Mouse (Mus musculus) ovary, adult 18-20 months (tissue): ENCODE measurements at regions not wholly inside any gene's neighbourhood (a gene's known extent, or its start where the extent isn't known, plus 50 kb on each side); places are given as distances from the start of the nearest gene placed in this dataset.

Source experiments
- DNase-seq: peaks from one replicate; pipeline ENCODE4 v3.0.0; 2022; ENCODE audit warnings: low spot score, mixed read lengths

DNA sequence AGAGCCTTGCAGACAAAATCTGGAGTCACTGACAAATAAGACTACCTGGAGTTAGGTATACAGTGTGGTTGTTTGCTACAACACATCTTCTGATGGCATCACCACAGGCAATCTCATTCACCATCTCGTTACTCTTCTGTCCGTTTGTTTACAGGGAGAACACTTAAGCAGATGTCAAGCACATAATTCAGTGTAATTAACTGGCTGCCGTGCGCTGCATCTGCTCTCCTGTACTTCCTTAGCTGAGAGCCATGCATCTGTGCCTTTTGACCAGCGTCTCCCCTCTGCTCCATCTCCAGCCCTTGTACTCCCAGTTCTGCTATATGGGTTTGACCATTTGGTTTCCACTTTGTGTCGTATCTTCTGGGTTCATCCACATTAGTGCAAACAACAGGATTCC is 218.3 kb upstream of the Foxq1 start:
- no peak for DNase-seq

GRCm38 (mm10) chr13:31339386-31339785 is 216.5 kb upstream of the Foxq1 start:
- no peak for DNase-seq

GRCm38 (mm10) chr13:31339901-31340300 is 216.0 kb upstream of the Foxq1 start:
- no peak for DNase-seq

DNA sequence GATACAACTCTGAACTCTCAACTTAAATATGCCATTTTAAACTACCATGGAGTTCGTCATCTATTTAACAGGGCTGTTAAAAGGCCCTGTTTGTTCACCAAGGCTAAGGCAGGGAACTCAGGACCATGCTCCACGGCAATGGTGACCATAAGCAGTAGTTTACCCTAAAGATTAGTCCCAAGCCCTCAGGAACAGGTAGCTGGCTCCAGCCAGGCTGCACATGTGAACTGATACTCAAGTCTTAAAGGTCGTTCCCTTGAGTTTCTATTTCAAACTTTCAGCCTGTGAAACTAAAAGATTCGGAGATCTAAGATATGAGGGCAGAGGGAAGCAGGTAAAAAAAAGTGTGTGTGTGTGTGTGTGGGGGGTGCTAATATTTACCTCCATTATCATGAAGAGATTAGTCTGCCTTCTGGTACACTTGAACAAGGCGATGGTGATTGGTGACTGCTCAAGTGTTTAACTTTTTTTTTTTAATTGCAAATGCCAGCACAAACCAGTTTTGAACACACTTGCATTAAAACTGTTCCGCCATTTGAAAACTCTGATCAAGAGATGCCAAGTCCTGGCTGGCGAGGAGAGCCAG is 215.5 kb upstream of the Foxq1 start:
- DNase-seq: no peak

DNA sequence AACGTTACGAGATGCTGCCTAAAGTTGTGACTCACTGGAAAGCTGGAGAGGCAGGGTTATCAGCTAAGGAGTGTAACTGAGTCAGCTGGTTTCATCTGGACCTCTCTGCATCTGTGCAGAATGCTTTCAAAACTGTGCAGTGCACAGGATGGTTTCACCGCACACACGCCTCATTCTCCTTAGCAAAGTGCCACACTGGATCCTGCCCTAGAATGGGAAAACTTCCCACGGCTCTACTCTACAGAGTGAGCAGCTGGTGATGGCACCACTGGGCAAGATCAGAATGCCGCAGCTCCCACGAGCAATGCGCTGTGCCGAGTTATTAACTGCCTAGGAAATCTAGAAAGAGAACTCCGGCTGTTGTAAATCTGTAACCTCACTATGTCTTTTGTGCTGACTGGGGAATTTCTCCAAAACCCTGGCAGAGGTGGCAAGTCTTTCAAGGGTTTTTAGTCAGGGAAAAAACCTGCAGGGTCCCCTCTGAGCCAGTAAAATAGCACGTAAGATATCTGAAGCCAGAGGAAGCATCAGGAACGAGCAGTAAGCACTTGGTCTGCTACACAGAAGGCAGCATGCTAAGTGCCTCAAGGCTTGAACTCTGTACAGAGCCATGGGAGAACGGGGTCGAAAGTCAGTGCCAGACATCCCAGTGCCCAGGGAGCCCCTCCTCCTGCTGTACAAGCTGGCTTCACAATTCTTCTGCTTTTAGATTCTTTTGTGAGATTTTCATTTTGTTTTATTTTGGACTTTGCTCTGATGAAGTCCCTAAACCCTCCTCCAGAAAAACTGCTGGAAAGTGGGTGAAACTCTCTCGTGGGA is 214.4 kb upstream of the Foxq1 start:
- no peak for DNase-seq

DNA sequence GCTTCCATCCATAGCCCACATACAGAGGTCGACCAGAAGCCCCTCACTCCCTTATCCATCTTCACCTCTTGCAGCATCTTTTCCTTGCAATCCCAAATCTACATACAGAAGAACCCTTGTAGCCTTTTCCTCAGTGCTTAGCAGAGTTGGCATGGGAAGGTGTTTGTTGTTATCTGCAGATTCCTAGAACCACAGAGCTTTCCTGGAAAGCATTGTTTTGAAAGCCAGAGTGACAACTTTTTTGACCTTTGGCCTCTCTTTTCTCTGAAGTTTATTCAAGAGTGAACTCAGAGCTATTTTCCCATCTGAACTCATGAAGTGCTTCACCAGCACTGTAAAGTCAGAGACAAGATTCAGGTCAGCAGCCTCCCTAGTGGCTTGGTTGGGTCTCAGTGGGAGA is 209.7 kb upstream of the Foxq1 start:
- no peak for DNase-seq

- DNase-seq: no peak
Observed at GRCm38 (mm10) chr13:31347000-31347399, 208.9 kb upstream of the Foxq1 start.

GRCm38 (mm10) chr13:31349671-31350070 is 206.3 kb upstream of the Foxq1 start:
- DNase-seq: no peak

GRCm38 (mm10) chr13:31351481-31351880 is 204.5 kb upstream of the Foxq1 start:
- DNase-seq: no peak

- DNase-seq: no peak
Observed at GRCm38 (mm10) chr13:31352825-31353224, 203.1 kb upstream of the Foxq1 start.

DNA sequence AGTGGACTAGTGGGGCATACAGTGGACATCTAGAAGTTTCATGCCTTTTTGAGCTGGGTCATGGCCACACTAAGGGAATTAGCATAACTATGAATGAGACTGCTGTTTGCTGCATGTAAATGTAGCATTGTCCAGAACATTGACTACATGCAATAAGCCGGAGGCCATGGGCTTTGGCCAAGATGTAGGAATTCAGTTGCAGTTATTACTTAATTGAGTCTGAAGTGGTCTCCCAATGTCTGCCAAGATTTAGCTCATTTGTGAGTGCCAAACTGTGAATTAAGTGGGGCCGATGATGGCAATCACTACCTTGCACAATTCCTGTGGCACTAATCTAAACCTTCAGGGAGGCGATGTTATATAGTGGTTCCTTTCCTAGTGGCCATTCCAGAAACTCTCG is 196.6 kb upstream of the Foxq1 start:
- DNase-seq: no peak

- no peak for DNase-seq
Observed at GRCm38 (mm10) chr13:31362386-31362785, 193.5 kb upstream of the Foxq1 start.

GRCm38 (mm10) chr13:31364369-31364768 is 191.6 kb upstream of the Foxq1 start:
- DNase-seq: no peak

DNA sequence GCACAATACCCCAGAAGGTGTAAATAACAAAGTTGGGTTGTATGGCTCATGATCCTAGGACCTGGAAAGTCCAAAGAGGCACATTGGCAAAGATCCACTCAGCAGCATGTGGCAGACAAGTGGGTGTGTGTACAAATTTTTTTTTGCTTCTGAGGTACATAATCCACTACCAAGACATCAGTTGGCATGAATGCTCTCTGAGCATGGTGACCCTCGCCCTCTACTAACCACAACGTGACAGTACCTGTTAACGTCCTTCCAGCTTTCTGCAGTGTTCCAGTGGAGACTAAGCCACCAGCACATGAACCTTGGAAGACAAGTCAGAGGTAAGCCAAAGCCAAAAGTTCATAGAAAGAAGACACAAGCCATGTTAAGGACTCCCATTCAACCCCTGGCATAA is 188.7 kb upstream of the Foxq1 start:
- DNase-seq: no peak

DNA sequence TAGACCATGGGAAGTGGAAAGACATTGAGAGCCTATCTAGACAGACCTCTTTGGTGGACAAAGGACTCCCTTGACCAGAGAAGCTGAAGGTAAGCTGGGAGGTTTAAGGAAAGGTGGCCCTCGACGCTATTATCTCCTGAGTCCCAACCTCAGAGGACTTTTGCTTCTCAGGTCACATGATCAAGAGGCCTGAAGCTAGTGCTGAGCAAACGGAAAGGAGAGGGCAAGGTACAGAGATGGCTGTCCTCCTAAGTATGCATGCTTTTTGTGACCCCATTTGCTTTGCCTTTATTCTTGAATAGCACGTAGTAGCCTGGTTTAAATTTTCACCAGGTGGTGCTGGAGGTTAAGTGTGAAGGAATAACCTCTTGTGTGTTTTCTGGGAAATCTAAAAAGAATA is 186.8 kb upstream of the Foxq1 start:
- DNase-seq: no peak

DNA sequence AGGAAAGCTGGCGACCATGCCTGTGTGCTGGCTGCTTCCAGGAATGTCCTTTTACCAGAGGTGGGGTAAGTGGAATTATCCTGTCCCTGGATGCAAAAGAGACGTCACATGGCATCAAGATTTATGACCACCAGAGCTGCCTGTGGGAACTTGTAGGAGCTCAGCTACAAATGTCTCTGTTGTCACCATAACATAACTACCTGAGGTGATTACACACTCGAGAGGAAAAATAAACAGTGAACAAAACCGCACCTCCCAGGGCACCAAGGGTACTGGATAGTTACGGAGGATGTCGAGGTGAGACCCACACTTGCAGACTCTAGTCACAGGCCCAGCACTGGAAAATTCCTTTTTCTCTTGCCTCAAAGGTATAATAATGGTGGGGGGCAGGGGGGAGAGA is 185.1 kb upstream of the Foxq1 start:
- DNase-seq: no peak

DNA sequence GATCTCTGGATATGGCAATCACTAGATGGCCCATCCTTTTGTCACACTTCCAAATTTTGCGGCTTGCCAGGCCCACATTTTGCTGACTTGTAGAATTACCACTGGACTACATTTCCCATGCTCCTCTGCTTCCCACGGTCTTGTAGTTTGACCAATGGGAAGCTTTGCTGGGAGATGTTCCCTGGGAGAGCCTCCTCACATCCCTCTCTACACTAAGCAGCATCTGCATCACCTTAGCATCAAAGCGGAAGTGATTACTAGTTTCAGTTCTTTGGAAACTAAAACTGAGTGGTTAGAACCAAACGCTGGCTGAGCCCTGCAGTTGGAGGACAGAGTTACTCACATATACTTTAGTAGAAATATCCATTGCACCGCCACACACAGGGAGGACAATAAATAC is 181.9 kb upstream of the Foxq1 start:
- no peak for DNase-seq

DNA sequence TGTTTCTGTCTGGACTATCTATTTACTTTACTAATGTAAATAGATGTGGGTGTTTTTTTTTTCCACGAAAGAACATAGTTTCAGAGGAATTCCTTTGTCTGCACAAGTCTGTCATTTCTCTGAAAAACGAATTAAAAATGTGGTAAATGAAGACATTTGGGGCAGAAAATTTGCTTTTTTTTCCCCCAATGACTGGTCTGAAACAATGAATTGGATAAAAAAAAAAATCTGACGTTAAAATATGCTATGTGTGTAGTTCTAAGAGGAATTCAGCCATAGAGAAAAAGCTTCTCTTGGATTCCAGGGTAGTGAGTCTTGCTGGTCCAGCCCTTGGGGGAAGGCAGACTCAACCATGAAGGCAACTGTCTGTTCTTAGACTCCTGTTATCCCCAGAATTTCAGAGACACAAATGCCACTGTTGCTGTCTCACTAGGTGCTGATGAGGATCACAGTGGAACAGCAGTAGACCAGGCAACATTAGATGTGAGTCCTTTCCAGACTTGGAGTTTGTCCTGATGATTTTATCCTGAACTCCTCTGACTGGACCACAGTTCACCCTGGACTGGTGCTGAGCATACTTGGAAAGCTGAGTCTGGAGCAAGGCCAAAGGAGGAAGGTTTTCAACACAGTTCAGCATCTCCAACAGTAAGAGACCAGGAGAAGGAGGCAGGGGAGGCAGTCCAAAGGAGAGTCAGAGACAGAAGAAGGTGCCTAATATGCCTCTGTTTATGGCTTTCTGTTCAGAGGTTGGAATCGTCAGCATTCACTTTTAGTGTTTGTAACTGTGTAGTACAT is 162.3 kb upstream of the Foxq1 start:
- no peak for DNase-seq

DNA sequence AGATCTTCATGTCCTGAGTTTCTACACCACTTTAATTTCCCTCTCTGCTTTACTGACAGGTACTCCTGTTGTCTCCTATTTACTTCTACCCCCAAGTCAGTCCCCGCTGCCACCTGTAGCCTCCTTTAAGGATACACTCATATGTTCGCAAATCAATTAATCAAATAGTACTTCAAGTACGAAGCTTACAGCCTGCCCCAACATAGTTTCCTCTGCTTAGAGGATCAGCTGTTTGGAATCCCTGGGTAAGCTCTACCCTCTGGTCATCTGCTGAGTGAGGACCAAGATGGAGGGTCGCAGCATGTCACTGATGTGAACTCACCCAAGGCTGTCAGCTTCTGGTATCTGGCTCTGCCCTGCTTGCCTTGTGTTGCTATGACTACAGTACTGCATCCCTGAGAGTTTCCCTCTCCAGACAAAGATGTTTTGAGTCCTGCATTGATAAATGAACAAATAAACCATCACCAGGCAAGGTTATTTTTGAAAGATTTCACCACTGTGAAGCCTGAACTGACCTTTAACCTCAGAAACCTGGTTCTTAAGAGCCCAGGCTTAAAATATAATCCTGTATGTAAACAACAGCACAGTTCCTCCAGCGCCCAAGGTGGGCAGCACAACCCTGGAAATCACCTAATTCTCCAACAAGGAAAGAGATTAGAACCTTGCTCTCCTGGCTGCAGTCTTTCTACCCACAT is 159.6 kb upstream of the Foxq1 start:
- DNase-seq: no peak

DNA sequence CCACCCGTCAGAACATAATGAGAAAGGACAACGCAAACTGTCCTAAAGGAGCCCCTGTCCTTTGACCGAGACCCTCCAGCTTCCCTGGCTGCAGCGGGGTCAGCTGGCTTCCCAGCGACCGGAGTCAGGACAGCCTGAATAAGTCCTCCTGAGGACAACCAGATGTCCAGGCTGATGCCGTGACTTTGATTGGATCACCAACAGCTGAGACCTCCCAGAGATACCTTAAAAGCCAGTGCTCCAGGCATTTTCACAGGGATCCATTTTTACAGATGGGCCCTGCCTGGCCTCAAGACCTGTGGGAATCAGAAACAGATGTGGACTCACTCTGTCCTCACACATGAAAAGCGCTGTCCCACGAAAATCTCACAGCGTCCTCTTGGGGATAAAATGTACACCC is 158.7 kb upstream of the Foxq1 start:
- no peak for DNase-seq

DNA sequence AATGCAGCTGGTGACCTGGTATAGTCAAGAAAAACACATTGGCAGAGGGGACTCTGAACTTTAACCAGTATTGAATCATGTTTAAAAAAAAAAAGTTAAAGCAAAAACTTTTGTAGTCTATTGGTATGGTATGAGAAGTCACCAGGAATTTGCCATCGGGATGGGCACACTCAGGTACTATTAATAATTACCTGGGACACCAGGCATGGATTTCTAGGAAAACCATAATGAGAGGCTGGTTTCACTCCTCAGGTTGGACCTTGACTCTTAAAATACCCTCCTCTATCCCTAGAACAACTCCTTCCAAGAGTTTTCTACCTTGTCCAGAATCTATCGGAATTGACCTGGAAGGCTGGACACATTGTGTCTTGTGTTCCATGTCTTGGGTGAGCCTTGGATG is 155.5 kb upstream of the Foxq1 start:
- no peak for DNase-seq

DNA sequence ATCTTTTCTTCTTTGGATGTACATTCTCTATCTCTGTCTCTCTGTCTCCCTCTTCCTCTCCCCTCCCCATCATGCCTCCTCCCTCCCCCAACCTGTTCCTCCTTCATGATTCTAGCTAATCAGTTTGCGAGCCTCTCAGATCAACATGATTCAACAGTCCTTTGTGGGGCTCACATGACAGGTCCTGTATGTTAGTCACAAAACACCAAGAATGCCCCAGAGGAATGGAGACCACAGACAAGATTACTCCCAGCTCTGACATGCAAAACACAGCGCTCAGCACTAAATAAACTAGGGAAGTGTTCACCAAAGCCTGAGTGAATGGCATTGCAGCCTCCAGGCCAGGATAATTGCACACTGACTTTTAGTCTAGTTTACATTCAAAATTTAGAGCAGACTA is 150.6 kb upstream of the Foxq1 start:
- DNase-seq: no peak
